In genomic region chr2:33298928-33299327, GRCm38 (mm10) we compare ENCODE assay signal across 14 mouse cellular contexts.
"Had no signal": no experiment of that assay in that cellular context is flagged by ENCODE, and none has a peak within 500 bp of the region (broad histone marks: within the 10 kb centered on the region; RNA-seq: fewer than 3 reads in every experiment).

No protein-coding gene starts in this region.

- H3K4me1 ChIP-seq: liver, embryonic 13.5 days had no signal

- H3K27me3 ChIP-seq: limb, embryonic 12.5 days; liver, embryonic 13.5 days; midbrain, embryonic 15.5 days; neural tube, embryonic 13.5 days had no signal

- H3K4me3 ChIP-seq: limb, embryonic 12.5 days; liver, embryonic 13.5 days; midbrain, embryonic 15.5 days; neural tube, embryonic 13.5 days had no signal

- DNase-seq: kidney, postnatal 25 days; layer of hippocampus, postnatal 36 days; liver; liver, embryonic 13.5 days; liver, postnatal 0 days; retina, postnatal 1 day; right cerebral cortex, postnatal 4 days; spleen, adult 18-20 months; thymus, postnatal 36 days had no signal

- H3K27ac ChIP-seq: liver, embryonic 13.5 days; midbrain, embryonic 15.5 days; neural tube, embryonic 13.5 days had no signal

- ATAC-seq: intestine, postnatal 0 days; liver, postnatal 0 days; midbrain, embryonic 15.5 days had no signal

- H3K9me3 ChIP-seq: limb, embryonic 12.5 days; liver, embryonic 13.5 days; midbrain, embryonic 15.5 days; neural tube, embryonic 13.5 days had no signal

- H3K36me3 ChIP-seq: limb, embryonic 12.5 days; liver, embryonic 13.5 days had no signal

- H3K9ac ChIP-seq: limb, embryonic 12.5 days; liver, embryonic 13.5 days; liver, postnatal 0 days; midbrain, embryonic 15.5 days; neural tube, embryonic 13.5 days had no signal

- H3K4me2 ChIP-seq: limb, embryonic 12.5 days; liver, embryonic 13.5 days; midbrain, embryonic 11.5 days; midbrain, embryonic 15.5 days; neural tube, embryonic 13.5 days had no signal
